In the genomic region with DNA sequence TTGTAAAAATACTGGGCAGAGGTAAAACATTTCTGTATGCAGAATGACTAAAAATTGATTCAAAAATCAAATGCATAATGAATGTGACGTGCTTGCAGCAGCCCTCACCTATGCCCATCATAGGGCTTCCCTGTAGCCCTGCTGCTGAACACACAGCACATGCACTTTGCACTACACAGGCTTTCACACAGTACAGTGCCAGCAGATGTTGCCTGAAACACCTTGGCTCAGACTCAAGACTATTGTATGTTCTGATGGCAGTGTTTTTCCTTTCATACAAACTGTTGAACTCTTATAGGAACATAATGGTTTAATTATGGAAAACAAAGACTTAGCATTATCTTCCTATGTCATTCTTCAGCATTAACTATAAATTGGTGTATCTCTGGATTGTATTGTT, we compare ENCODE assay signal across 25 mouse cellular contexts.
"Had no signal": no experiment of that assay in that cellular context is flagged by ENCODE, and none has a peak within 500 bp of the region (broad histone marks: within the 10 kb centered on the region; RNA-seq: fewer than 3 reads in every experiment).

No protein-coding gene starts in this region.

- H3K27me3 ChIP-seq: heart, embryonic 13.5 days; heart, embryonic 15.5 days; hindbrain, embryonic 13.5 days; hindbrain, embryonic 15.5 days; limb, embryonic 12.5 days; liver, embryonic 13.5 days; liver, embryonic 15.5 days had no signal

- H3K36me3 ChIP-seq: heart, embryonic 13.5 days; heart, embryonic 15.5 days; hindbrain, embryonic 13.5 days; hindbrain, embryonic 15.5 days; limb, embryonic 10.5 days; limb, embryonic 12.5 days; liver, embryonic 13.5 days; liver, embryonic 15.5 days had no signal

- H3K4me2 ChIP-seq: heart, embryonic 11.5 days; heart, embryonic 13.5 days; heart, embryonic 15.5 days; hindbrain, embryonic 13.5 days; hindbrain, embryonic 15.5 days; limb, embryonic 12.5 days; liver, embryonic 13.5 days; liver, embryonic 15.5 days had no signal

- H3K9me3 ChIP-seq: heart, embryonic 13.5 days; heart, embryonic 15.5 days; hindbrain, embryonic 13.5 days; hindbrain, embryonic 15.5 days; limb, embryonic 10.5 days; limb, embryonic 12.5 days; liver, embryonic 13.5 days; liver, embryonic 15.5 days had no signal

- H3K4me3 ChIP-seq: heart, adult 2 months; heart, embryonic 13.5 days; heart, embryonic 15.5 days; hindbrain, embryonic 13.5 days; hindbrain, embryonic 15.5 days; limb, embryonic 10.5 days; limb, embryonic 12.5 days; liver, embryonic 13.5 days; liver, embryonic 15.5 days had no signal

- ATAC-seq: hindbrain, postnatal 0 days; intestine, embryonic 16.5 days; liver, postnatal 0 days had no signal

- H3K27ac ChIP-seq: heart, adult 2 months; heart, embryonic 13.5 days; heart, embryonic 15.5 days; hindbrain, embryonic 13.5 days; hindbrain, embryonic 15.5 days; hindbrain, postnatal 0 days; limb, embryonic 10.5 days; limb, embryonic 12.5 days; liver, embryonic 13.5 days; liver, embryonic 15.5 days had no signal

- H3K9ac ChIP-seq: heart, embryonic 13.5 days; heart, embryonic 15.5 days; hindbrain, embryonic 13.5 days; hindbrain, embryonic 15.5 days; limb, embryonic 12.5 days; liver, embryonic 13.5 days; liver, embryonic 15.5 days; liver, postnatal 0 days had no signal

- DNase-seq: gastrocnemius, postnatal 14 days; gastrocnemius, postnatal 36 days; heart, adult 11 months; heart, adult 2 months; heart, postnatal 14 days; heart, postnatal 36 days; kidney, adult 11 months; kidney, adult 8-10 months; kidney, postnatal 10 days; kidney, postnatal 36 days; layer of hippocampus, adult 9-11 months; layer of hippocampus, postnatal 36 days; liver; liver, embryonic 13.5 days; liver, postnatal 0 days had no signal
